Mouse (Mus musculus) CD4-positive, CD25-positive, alpha-beta regulatory T cell, adult 4 months (primary cell): ENCODE data around the gene Mdfic. TPM values are rescaled to one million over a fixed set of nuclear protein-coding genes. Genes with fewer than 3 reads are reported as not detected.

Experiments
- ATAC-seq: one replicate; pipeline ENCODE4 v1.8.0; 2017
- polyA plus RNA-seq, 2 experiments: library from polyadenylated mRNA; unstranded; fragments of 100-300 nt; shearing (Covaris generic); gene quantifications; one replicate each; pipeline ENCODE4 v1.2.1; 2017

Mdfic gene
- polyA plus RNA-seq, 2 experiments from 2014 or later, result 16.0 to 24.9 TPM

GRCm38 (mm10) chr6:15742591-15743149, 22.2 kb downstream of the Mdfic start:
- ATAC-seq, result no peak

DNA sequence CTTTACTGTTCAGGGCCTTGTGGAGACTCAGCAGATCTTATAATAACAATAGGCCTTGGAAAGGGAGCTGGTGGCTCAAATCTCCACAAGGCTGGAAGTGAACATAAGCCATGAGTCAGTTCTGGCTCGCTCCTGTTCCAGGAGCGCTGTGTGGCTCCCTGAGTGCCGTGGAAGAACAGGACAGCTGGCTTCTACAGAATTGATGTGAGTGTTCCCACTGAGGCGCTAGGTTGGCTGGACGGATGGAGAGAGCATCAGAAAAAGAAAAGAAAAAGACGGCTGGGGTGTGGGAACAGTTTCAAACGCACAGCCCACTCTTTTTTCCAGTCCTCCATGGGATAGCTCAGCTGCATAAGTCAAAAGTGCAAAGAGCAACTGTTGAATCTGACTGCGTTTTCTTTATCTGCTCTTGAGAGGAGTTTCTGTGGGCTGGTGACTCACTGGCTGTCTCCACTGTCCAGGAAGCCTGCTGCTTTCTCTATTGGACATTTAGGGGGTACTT, 22.9 kb downstream of the Mdfic start:
- no peak for ATAC-seq

- ATAC-seq, result no peak
These were observed 23.3 kb downstream of the Mdfic start for GRCm38 (mm10) chr6:15743793-15744192.

GRCm38 (mm10) chr6:15745313-15745712, 24.9 kb downstream of the Mdfic start:
- no peak for ATAC-seq

DNA sequence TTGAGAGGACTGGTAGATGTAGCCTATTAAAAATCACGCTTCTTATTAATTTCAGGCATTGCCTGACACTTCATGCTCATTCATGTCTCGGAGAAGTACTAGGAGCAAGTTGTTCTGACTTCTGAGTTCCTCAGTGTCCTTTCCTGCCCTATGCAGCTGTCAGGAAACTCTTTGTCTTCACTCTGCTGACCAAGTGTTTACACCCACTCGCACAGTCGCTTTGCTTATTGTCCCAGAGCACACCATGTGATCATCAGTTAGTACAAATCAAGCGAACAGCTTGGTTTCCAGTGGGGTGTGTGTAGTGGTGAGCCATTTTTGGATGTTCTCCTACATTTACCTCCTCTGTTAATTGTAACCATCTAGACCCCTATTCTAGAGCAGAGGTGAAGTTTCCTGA, 25.4 kb downstream of the Mdfic start:
- peak; percentile 5 for ATAC-seq

DNA sequence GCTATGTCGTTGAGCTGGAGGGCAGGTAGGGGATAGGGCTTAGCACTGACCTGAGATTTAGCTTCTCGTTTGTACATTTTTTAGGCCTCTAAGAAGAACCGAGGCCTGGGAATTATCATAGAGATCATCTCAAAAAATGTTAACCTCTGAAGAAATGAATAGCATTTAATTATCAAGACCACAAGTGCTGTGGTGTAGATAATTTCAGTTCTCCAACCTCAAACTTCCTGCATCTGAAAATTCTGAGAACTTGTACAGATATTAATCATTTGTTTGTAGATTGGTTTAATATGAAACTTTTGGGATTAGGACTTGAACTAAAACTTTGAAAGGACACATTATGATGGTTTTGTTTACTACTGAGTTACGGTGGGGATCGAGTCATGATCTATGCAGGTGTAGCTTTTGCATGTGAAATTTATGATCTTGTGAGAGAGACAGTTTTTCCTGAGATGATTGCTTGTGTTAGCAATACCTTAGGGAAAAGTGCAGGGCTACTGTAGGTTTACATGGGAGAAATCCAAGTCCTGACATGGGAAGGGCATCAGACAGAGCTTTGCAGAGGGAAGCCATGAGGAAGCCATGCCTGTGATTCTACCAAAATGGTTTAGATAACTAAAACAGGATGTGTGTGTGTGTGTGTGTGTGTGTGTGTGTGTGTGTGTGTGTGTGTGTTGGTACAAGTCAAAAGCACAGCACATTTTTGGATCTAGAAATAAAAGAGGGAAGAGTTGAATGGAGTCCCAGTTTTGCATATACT, 27.1 kb downstream of the Mdfic start:
- ATAC-seq, result peak; percentile 58

- peak; percentile 54 for ATAC-seq
These were observed 27.8 kb downstream of the Mdfic start for GRCm38 (mm10) chr6:15748236-15748635.

GRCm38 (mm10) chr6:15748943-15749342, 28.5 kb downstream of the Mdfic start:
- no peak for ATAC-seq

- ATAC-seq, result no peak
These were observed 29.6 kb downstream of the Mdfic start for GRCm38 (mm10) chr6:15750101-15750500.

- ATAC-seq, result no peak
These were observed 30.9 kb downstream of the Mdfic start for GRCm38 (mm10) chr6:15751375-15751774.

DNA sequence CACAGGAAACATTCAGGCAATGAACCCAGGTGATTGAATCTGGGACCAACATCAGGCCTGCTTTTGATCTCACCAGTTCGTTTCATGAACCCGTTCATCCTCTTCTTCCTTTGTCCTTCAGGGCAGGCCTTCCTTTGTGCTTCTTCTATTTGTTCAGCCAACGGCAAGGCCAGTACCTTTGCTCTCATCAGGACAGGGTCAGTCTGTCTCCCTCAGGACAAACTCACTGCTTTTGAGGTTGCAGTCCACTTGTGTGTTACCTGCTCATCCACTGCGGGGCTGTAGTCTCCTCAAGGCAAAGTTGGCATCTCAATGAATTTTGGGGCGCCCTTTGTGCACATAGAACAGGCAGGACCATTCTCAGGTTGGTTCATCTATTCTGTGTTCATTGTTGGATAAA, 31.7 kb downstream of the Mdfic start:
- ATAC-seq, result no peak

- peak; percentile 62 for ATAC-seq
These were observed 32.7 kb downstream of the Mdfic start for GRCm38 (mm10) chr6:15753208-15753607.

- ATAC-seq, result peak; percentile 88
These were observed 37.9 kb downstream of the Mdfic start for GRCm38 (mm10) chr6:15758394-15758793.

DNA sequence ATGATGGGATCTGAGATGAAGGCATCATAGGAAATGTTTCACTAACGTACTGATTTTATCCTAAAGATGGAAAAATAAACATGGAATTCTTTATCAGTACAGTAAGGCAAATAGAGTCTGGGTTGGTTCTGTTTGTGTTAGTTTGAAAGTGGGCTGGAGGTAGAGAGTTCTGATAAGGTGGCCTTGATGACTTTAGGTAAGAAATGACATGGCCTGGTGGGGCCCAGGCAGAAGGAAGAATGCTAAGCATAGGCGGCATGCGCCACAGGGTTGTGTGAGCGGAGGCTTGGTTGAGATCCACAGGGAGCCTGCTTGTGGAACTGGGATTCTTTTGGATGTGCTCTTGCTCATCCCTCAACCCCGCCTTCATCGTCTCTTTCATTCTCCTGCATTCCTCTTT, 40.3 kb downstream of the Mdfic start:
- ATAC-seq, result no peak

GRCm38 (mm10) chr6:15764039-15764438, 43.6 kb downstream of the Mdfic start:
- no peak for ATAC-seq

GRCm38 (mm10) chr6:15767460-15767859, 47.0 kb downstream of the Mdfic start:
- peak; percentile 12 for ATAC-seq

GRCm38 (mm10) chr6:15770128-15770527, 49.7 kb downstream of the Mdfic start:
- ATAC-seq, result no peak

- no peak for ATAC-seq
These were observed 56.6 kb downstream of the Mdfic start for GRCm38 (mm10) chr6:15777070-15777469.

DNA sequence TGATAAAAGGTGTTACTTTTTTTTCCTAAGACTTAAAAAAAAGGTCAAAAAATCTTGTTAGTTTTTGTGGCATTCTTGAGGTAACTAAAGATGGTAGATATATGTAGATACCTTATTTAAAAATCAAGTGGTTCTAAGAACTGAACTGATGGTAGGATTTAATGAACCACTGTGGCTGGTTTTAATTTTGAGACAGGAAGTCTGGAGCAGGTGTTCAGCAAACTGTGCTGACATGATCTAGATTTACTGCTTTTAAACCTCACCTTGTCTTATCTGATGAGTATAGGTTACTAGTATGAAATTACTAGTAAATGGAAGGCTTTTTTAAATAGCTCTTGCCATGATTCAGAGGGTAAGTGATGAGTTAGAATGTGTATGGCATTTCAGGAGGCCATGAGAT, 59.7 kb downstream of the Mdfic start:
- ATAC-seq, result peak; percentile 61

GRCm38 (mm10) chr6:15780688-15781087, 60.2 kb downstream of the Mdfic start:
- ATAC-seq, result no peak

- peak; percentile 59 for ATAC-seq
These were observed 69.4 kb downstream of the Mdfic start for GRCm38 (mm10) chr6:15789523-15790500.

DNA sequence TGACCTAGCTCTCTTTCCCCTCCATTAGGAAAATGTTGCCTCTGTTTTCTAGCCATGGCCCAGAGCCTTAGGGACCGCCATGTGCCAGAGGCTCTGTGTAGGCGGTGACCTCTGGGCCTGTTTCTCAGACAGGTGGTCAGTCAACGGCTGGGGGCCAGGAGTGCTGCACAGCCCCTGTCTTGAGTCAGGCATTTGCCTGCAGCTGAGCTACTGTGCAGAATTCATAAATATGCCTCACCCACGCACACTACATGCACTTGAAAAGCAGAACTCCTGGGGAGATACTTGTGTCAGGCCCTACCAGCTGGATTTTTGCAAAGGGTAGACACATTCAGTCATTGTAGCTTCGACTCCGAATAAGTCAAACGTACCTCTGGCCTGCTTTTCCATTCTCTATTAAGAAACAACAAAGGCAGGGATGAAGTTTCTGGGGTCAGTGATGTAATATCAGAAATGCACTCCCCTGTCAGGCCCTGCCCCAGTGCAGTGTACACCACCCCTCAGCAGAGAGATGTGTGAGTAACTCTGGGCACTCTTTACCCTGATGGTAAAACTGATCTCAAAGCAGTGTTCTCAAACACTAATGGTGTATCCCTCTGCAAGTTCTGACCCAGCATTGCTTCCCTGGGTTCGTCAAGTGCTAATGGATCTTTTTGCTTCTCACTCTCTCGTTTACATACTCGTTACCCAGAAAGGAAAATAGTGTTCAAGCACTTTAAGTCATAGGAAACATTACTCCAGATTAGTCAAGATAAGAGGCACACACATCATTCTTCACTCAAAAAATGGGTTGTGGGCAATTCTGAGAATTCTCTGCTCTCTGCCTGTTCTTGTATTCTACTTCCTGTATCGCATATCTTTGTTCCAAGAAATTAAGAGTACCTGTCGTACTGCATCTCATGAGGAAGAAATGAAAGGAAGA, 72.5 kb downstream of the Mdfic start:
- ATAC-seq, result peak; percentile 58
